Mouse (Mus musculus) heart, embryonic 12.5 days (tissue): Measurements from ENCODE around the gene Eif4h. TPM values are rescaled to one million over a fixed set of nuclear protein-coding genes. Genes with fewer than 3 reads are reported as not detected.

Source experiments
- ATAC-seq: fragments of 200-750 bp; cut with Nextera tagmentation; 2 replicates; pipeline ENCODE4 v1.8.0; 2017; ENCODE audit warnings: moderate TSS enrichment, moderate library complexity; ENCODE audit not compliant: insufficient number of reproducible peaks, low FRiP score
- H3K27ac ChIP-seq: fragments of 300-500 bp; sonication (generic); 2 replicates; pipeline ENCODE4 v1.5.1; 2016; ENCODE audit warnings: mild to moderate bottlenecking, moderate library complexity; ENCODE audit not compliant: poor library complexity, severe bottlenecking
- H3K27me3 ChIP-seq: fragments of 300-500 bp; sonication (generic); replicated peaks from 2 replicates; pipeline ENCODE4 v1.6.1; 2016; ENCODE audit warnings: mild to moderate bottlenecking, moderate library complexity
- H3K36me3 ChIP-seq: fragments of 300-500 bp; sonication (generic); 2 replicates; pipeline ENCODE4 v1.6.1; 2016; ENCODE audit warnings: mild to moderate bottlenecking, moderate library complexity
- H3K4me1 ChIP-seq: fragments of 300-500 bp; sonication (generic); replicated peaks from 2 replicates; pipeline ENCODE4 v1.6.1; 2016; ENCODE audit warnings: mild to moderate bottlenecking
- H3K4me2 ChIP-seq: fragments of 300-500 bp; sonication (generic); 2 replicates; pipeline ENCODE4 v1.6.1; 2016; ENCODE audit warnings: mild to moderate bottlenecking, moderate library complexity
- H3K4me3 ChIP-seq: fragments of 300-500 bp; sonication (generic); 2 replicates; pipeline ENCODE4 v1.5.1; 2016; ENCODE audit warnings: mild to moderate bottlenecking
- H3K9ac ChIP-seq: fragments of 300-500 bp; sonication (generic); 2 replicates; pipeline ENCODE4 v1.6.1; 2016; ENCODE audit warnings: mild to moderate bottlenecking, moderate library complexity
- H3K9me3 ChIP-seq: fragments of 300-500 bp; sonication (generic); replicated peaks from 2 replicates; pipeline ENCODE4 v1.6.1; 2016; ENCODE audit warnings: mild to moderate bottlenecking, moderate library complexity
- WGBS: fragments of 180-500 bp; shearing (Covaris S2); methylation state at CpG from one replicate; pipeline ENCODE4 v1.1.7; 2016; 5-methylcytosine and 5-hydroxymethylcytosine counted together
- microRNA-seq: library from miRNA; unstranded; fragments of <30 nt; microRNA quantifications from one replicate; pipeline ENCODE4, GENCODE M21; 2017
- polyA plus RNA-seq: library from polyadenylated mRNA; unstranded; fragments of >200 nt; fragmentation: Nextera tagmentation; extraction: Ambion mirVana; gene quantifications from 2 replicates; pipeline ENCODE4 v1.2.1, GENCODE M21; 2016

Gene Eif4h
- polyA plus RNA-seq, 1 experiment from 2014 or later, result 341 TPM

- no peak for ATAC-seq
- peaks cover 9% of the 10 kb centered on the region for H3K4me1 ChIP-seq
- no peak overlapping the region for H3K4me2 ChIP-seq
- WGBS, result 55% methylated on average over 3 of the region's 3 CpGs
- no peak overlapping the region for H3K27ac ChIP-seq
- H3K36me3 ChIP-seq, result no peaks in the 10 kb centered on the region
- H3K4me3 ChIP-seq, result no peak overlapping the region
- no peaks in the 10 kb centered on the region for H3K27me3 ChIP-seq
- no peaks in the 10 kb centered on the region for H3K9me3 ChIP-seq
- H3K9ac ChIP-seq, result no peak overlapping the region
Measured at GRCm38 (mm10) chr5:134579135-134579534, 60.2 kb downstream of the Eif4h start.

GRCm38 (mm10) chr5:134577534-134577933 lies 61.8 kb downstream of the Eif4h start:
- H3K4me2 ChIP-seq, result no peak overlapping the region
- no peak overlapping the region for H3K9ac ChIP-seq
- 84% methylated on average over 7 of the region's 7 CpGs for WGBS
- H3K27ac ChIP-seq, result no peak overlapping the region
- no peaks in the 10 kb centered on the region for H3K9me3 ChIP-seq
- no peak overlapping the region for H3K4me3 ChIP-seq
- peaks cover 7% of the 10 kb centered on the region for H3K4me1 ChIP-seq
- no peaks in the 10 kb centered on the region for H3K36me3 ChIP-seq
- no peaks in the 10 kb centered on the region for H3K27me3 ChIP-seq
- ATAC-seq, result no peak

DNA sequence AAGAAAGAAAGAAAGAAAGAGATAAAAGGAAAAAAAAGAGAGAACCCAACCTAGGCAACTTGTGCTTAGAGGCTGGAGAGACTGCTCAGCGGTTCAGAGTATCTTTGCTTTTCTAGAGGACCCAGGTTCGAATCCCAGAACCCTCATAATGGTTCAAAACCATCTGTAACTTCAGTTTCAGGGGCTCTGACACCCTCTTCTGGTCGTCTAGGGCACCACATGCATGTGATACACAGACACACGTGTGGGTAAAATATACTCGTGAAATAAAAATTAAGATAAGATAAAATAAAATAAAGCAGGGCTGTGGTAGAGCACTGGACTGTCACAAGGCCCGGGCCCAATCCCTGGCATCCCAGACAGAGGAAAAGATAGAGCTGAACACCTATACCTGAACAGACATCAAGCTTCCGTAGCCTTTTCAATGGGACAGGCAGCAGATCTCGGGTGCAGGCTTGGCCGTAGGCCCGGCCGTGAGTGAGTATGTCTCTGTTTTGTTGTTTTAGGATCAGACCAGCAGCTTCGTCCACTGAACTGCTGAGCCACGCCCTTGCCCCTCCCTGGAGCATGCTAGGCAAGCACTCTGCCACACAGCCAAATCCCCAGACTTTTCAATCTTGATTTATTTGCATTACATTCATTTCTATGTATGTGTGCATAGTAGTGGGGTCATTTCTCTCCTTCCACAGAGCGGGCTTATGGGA lies 62.6 kb downstream of the Eif4h start:
- WGBS, result 73% methylated on average over 14 of the region's 14 CpGs
- H3K4me3 ChIP-seq, result no peak overlapping the region

GRCm38 (mm10) chr5:134575833-134576232 lies 63.5 kb downstream of the Eif4h start:
- Histone ChIP-seq H3K4me1 (peaks cover 13% of the 10 kb centered on the region), H3K27ac (no peak overlapping the region), H3K9ac (no peak overlapping the region), H3K36me3 (no peaks in the 10 kb centered on the region), H3K27me3 (no peaks in the 10 kb centered on the region), H3K9me3 (no peaks in the 10 kb centered on the region), H3K4me3 (no peak overlapping the region), H3K4me2 (no peak overlapping the region)
- WGBS, result 90% methylated on average over 5 of the region's 5 CpGs
- no peak for ATAC-seq

More for the DNA sequence above, 62.6 kb downstream of the Eif4h start:
- ATAC-seq, result no peak
- H3K9me3 ChIP-seq, result no peaks in the 10 kb centered on the region
- no peak overlapping the region for H3K27ac ChIP-seq
- peaks cover 13% of the 10 kb centered on the region for H3K4me1 ChIP-seq
- no peaks in the 10 kb centered on the region for H3K36me3 ChIP-seq
- H3K27me3 ChIP-seq, result no peaks in the 10 kb centered on the region
- H3K9ac ChIP-seq, result no peak overlapping the region
- no peak overlapping the region for H3K4me2 ChIP-seq

GRCm38 (mm10) chr5:134572508-134573214 lies 66.6 kb downstream of the Eif4h start:
- ATAC-seq, result no peak
- 30% methylated on average over 10 of the region's 10 CpGs for WGBS
- Histone ChIP-seq H3K4me3 (peak overlapping the region; percentile 57), H3K4me2 (peak overlapping the region; percentile 93), H3K9ac (peak overlapping the region; percentile 71), H3K27me3 (no peaks in the 10 kb centered on the region), H3K9me3 (no peaks in the 10 kb centered on the region), H3K4me1 (peaks cover 13% of the 10 kb centered on the region), H3K36me3 (no peaks in the 10 kb centered on the region), H3K27ac (peak overlapping the region; percentile 61; the same call in 1 of the 2 replicates)

- peak; percentile 68; the same call in 1 of the 2 replicates for ATAC-seq
- WGBS, result under 1% methylated on average over 23 of the region's 23 CpGs
- H3K27me3 ChIP-seq, result no peaks in the 10 kb centered on the region
Measured at GRCm38 (mm10) chr5:134571730-134572507, 67.4 kb downstream of the Eif4h start.

More at GRCm38 (mm10) chr5:134571730-134572507, 67.4 kb downstream of the Eif4h start:
- Histone ChIP-seq H3K27ac (peak overlapping the region; percentile 61), H3K9ac (peak overlapping the region; percentile 71), H3K4me3 (peak overlapping the region; percentile 57), H3K36me3 (no peaks in the 10 kb centered on the region), H3K4me2 (peak overlapping the region; percentile 93), H3K4me1 (peaks cover 13% of the 10 kb centered on the region), H3K9me3 (no peaks in the 10 kb centered on the region)

Small RNAs within 50 kb of the gene (microRNA-seq; reads per million reads assigned to microRNA genes)
- gene Mir7228, result not detected

Other genes with a start within 250 kb of the Eif4h start
- 64.8 and 72.8 TPM in 2 replicates for gene Gtf2ird1, start 182.8 kb downstream of the Eif4h start, polyA plus RNA-seq
- 2.5 and 2.7 TPM in 2 replicates for gene Clip2, start 87.1 kb downstream of the Eif4h start, polyA plus RNA-seq
- not detected in 2 replicates for gene Syna, start 79.3 kb downstream of the Eif4h start, polyA plus RNA-seq
- 199 TPM in 2 replicates for gene Rfc2, start 58.1 kb downstream of the Eif4h start, polyA plus RNA-seq
- gene Lat2, start 24.5 kb downstream of the Eif4h start, polyA plus RNA-seq, result 2.4 and 2.8 TPM in 2 replicates
- gene Limk1, start 49.1 kb upstream of the Eif4h start, polyA plus RNA-seq, result 3.4 and 4.4 TPM in 2 replicates
- gene Eln, start 107.8 kb upstream of the Eif4h start, polyA plus RNA-seq, result 147 and 150 TPM in 2 replicates